Mouse (Mus musculus) lung, postnatal 25 days (tissue): ENCODE results near the gene Bax.

Experiments used
- DNase-seq: peaks from one replicate; pipeline ENCODE4 v3.0.0; 2022; ENCODE audit warnings: low spot score

Bax gene

GRCm38 (mm10) chr7:45456721-45457203 lies 9.9 kb downstream of the Bax start:
- no peak for DNase-seq

- no peak for DNase-seq
Observed at GRCm38 (mm10) chr7:45455932-45456696, 10.6 kb downstream of the Bax start.

GRCm38 (mm10) chr7:45454971-45455370 lies 11.7 kb downstream of the Bax start:
- no peak for DNase-seq

GRCm38 (mm10) chr7:45451344-45451982 lies 15.2 kb downstream of the Bax start:
- DNase-seq = peak; percentile 86

- DNase-seq = no peak
Observed at GRCm38 (mm10) chr7:45449974-45450373, 16.7 kb downstream of the Bax start.

- peak; percentile 31 for DNase-seq
Observed at GRCm38 (mm10) chr7:45447325-45447990, 19.2 kb downstream of the Bax start.

- DNase-seq = no peak
Observed at GRCm38 (mm10) chr7:45446589-45446988, 20.1 kb downstream of the Bax start.

GRCm38 (mm10) chr7:45443526-45444420 lies 22.9 kb downstream of the Bax start:
- DNase-seq = no peak

- peak; percentile 36 for DNase-seq
Observed at GRCm38 (mm10) chr7:45437521-45438276, 29.0 kb downstream of the Bax start, which contains the start of gene Ruvbl2. Ruvbl2 (minus strand) TSS chr7:45438096.

- DNase-seq = no peak
Observed at GRCm38 (mm10) chr7:45437046-45437445, 29.7 kb downstream of the Bax start.

GRCm38 (mm10) chr7:45436444-45436843 lies 30.3 kb downstream of the Bax start:
- no peak for DNase-seq

- peak; percentile 46 for DNase-seq
Observed at GRCm38 (mm10) chr7:45435038-45435437, 31.7 kb downstream of the Bax start.

GRCm38 (mm10) chr7:45434203-45435015 lies 32.3 kb downstream of the Bax start, which contains the start of gene Gys1:
Gys1 (plus strand) TSS chr7:45434844.
- DNase-seq = peak; percentile 100

- DNase-seq = no peak
Observed at GRCm38 (mm10) chr7:45433835-45434202, 32.9 kb downstream of the Bax start.

GRCm38 (mm10) chr7:45426556-45426955 lies 40.1 kb downstream of the Bax start:
- DNase-seq = no peak

GRCm38 (mm10) chr7:45421194-45421593 lies 45.5 kb downstream of the Bax start:
- DNase-seq = no peak

- DNase-seq = no peak
Observed at GRCm38 (mm10) chr7:45420615-45420919, 46.1 kb downstream of the Bax start, which contains the start of gene Lhb. Lhb (plus strand) TSS chr7:45420820.

- peak; percentile 29 for DNase-seq
Observed at GRCm38 (mm10) chr7:45419859-45420614, 46.7 kb downstream of the Bax start.

- DNase-seq = no peak
Observed at GRCm38 (mm10) chr7:45417962-45418492, 48.7 kb downstream of the Bax start.
